ENCODE assay signal across 8 mouse cellular contexts in genomic region chr12:55398240-55399127, GRCm38 (mm10). TPM values are rescaled to one million over a fixed set of nuclear protein-coding genes. Genes with fewer than 3 reads are reported as not detected.
DNase-seq lines count a peak whose midpoint lies in the region; ATAC-seq and TF ChIP-seq lines count a peak whose summit lies in the region.

No protein-coding gene starts in this region.

- H3K4me2 ChIP-seq in forebrain, embryonic 16.5 days (ENCODE audit: low read length) = peak overlapping the region; percentile 95
- H3K4me2 ChIP-seq in lung, embryonic 14.5 days = peak overlapping the region; percentile 92

- in situ Hi-C loops in ES-E14 (cut with MboI; ENCODE audit: low sequenced_read_pairs in 2 of 2, unreplicated experiment in 2 of 2) = no loop called here

- peak overlapping the region; percentile 66 for H3K27ac ChIP-seq in ES-E14 (ENCODE audit: insufficient read depth, low read depth, low read length, poor library complexity, severe bottlenecking)
- peak overlapping the region; percentile 84 for H3K27ac ChIP-seq in forebrain, embryonic 16.5 days (ENCODE audit: low read length)
- H3K27ac ChIP-seq in layer of hippocampus, adult 2 months = peak overlapping the region; percentile 95
- H3K27ac ChIP-seq in lung, embryonic 14.5 days (ENCODE audit: low read depth) = peak overlapping the region; percentile 96
- peak overlapping the region; percentile 86 for H3K27ac ChIP-seq in olfactory bulb, adult 2 months (ENCODE audit: insufficient read depth, low read depth, low read length)
- peak overlapping the region; percentile 70 for H3K27ac ChIP-seq in thymus, adult 2 months (ENCODE audit: control insufficient read depth, insufficient read depth, low read length)

- peak; percentile 90 for TF ChIP-seq POLR2A in olfactory bulb, adult 2 months (IDR thresholded peaks at IDR 0.05; ENCODE audit: insufficient read depth, low read depth, low read length)
- peak; percentile 99 for TF ChIP-seq POLR2A in thymus, adult 2 months (IDR thresholded peaks at IDR 0.05; ENCODE audit: control insufficient read depth, extremely low read depth, insufficient read depth, low read length, poor library complexity)

- no peaks in the 10 kb centered on the region for H3K36me3 ChIP-seq in ES-E14 (ENCODE audit: control insufficient read depth, insufficient read depth, low read length, poor library complexity, severe bottlenecking)
- no peaks in the 10 kb centered on the region for H3K36me3 ChIP-seq in forebrain, embryonic 16.5 days (ENCODE audit: control insufficient read depth, insufficient read depth)
- no peaks in the 10 kb centered on the region for H3K36me3 ChIP-seq in lung, embryonic 14.5 days (ENCODE audit: insufficient read depth)
- H3K36me3 ChIP-seq in thymus, adult 2 months (ENCODE audit: control insufficient read depth, insufficient read depth, low read length) = no peaks in the 10 kb centered on the region

- intact Hi-C loops in heart, postnatal 36 days (cut with DNase I) = loop anchor here (2.0 to 5.0 kb wide), 3 partner anchors 41 to 96 kb away; no protein-coding TSS in a partner anchor

- H3K4me3 ChIP-seq in ES-E14 (ENCODE audit: insufficient read depth in 1 of 2, low read depth in 1 of 2, low read length in 2 of 2, poor library complexity in 1 of 2, severe bottlenecking in 1 of 2) = peak overlapping the region; percentile 80 to 100
- peak overlapping the region; percentile 100 for H3K4me3 ChIP-seq in forebrain, embryonic 16.5 days (replicated peaks; ENCODE audit: low read length)
- peak overlapping the region; percentile 92 for H3K4me3 ChIP-seq in layer of hippocampus, adult 2 months
- peak overlapping the region; percentile 82 for H3K4me3 ChIP-seq in lung, embryonic 14.5 days (ENCODE audit: low read depth, low read length)
- H3K4me3 ChIP-seq in olfactory bulb, adult 2 months (ENCODE audit: insufficient read depth, low read depth, low read length) = peak overlapping the region; percentile 97
- H3K4me3 ChIP-seq in thymus, adult 2 months (ENCODE audit: control insufficient read depth, insufficient read depth, low read length) = peak overlapping the region; percentile 91

- peaks cover 0 to 2% of the 10 kb centered on the region in 2 experiments; a peak in 2 of 4 replicates for H3K4me1 ChIP-seq in ES-E14 (ENCODE audit: control insufficient read depth in 2 of 2, insufficient read depth in 2 of 2, low read length in 2 of 2, poor library complexity in 1 of 2)
- peaks cover 14% of the 10 kb centered on the region for H3K4me1 ChIP-seq in forebrain, embryonic 16.5 days (replicated peaks; ENCODE audit: control insufficient read depth, insufficient read depth, low read length)
- peaks cover 8% of the 10 kb centered on the region; the same call in 1 of the 2 replicates for H3K4me1 ChIP-seq in lung, embryonic 14.5 days (ENCODE audit: insufficient read depth)
- H3K4me1 ChIP-seq in olfactory bulb, adult 2 months (ENCODE audit: control insufficient read depth, insufficient read depth, low read length) = peaks cover 5% of the 10 kb centered on the region
- H3K4me1 ChIP-seq in thymus, adult 2 months (replicated peaks; ENCODE audit: control insufficient read depth, insufficient read depth, low read length) = peaks cover 16% of the 10 kb centered on the region

- peak; percentile 100 for ATAC-seq in forebrain, embryonic 16.5 days
- ATAC-seq in lung, embryonic 14.5 days (ENCODE audit: insufficient read depth) = peak; percentile 99

- H3K9me3 ChIP-seq in ES-E14 (ENCODE audit: control insufficient read depth, insufficient read depth, low read depth, low read length) = no peaks in the 10 kb centered on the region
- no peaks in the 10 kb centered on the region for H3K9me3 ChIP-seq in forebrain, embryonic 16.5 days (ENCODE audit: control insufficient read depth, low read length)
- no peaks in the 10 kb centered on the region for H3K9me3 ChIP-seq in lung, embryonic 14.5 days (ENCODE audit: low read depth, low read length)

- no peaks in the 10 kb centered on the region for H3K27me3 ChIP-seq in forebrain, embryonic 16.5 days (replicated peaks; ENCODE audit: control insufficient read depth, insufficient read depth, low read length)
- no peaks in the 10 kb centered on the region for H3K27me3 ChIP-seq in lung, embryonic 14.5 days (ENCODE audit: insufficient read depth, low read length)
- no peaks in the 10 kb centered on the region for H3K27me3 ChIP-seq in thymus, adult 2 months (ENCODE audit: control insufficient read depth, insufficient read depth, low read length)

- TF ChIP-seq CTCF in layer of hippocampus, adult 2 months (conservative IDR thresholded peaks at IDR 0.05) = peak; percentile 66
- TF ChIP-seq CTCF in lung, embryonic 14.5 days (IDR thresholded peaks at IDR 0.05; ENCODE audit: low read depth) = no peak
- TF ChIP-seq CTCF in olfactory bulb, adult 2 months (IDR thresholded peaks at IDR 0.05; ENCODE audit: insufficient read depth, low read depth, low read length) = no peak
- TF ChIP-seq CTCF in thymus, adult 2 months (IDR thresholded peaks at IDR 0.05; ENCODE audit: borderline replicate concordance, control insufficient read depth, extremely low read depth, insufficient read depth, low read length, poor library complexity) = 0 out of 2 replicates have a peak, but pooled peaks have one; percentile 30

- under 1% methylated on average over 51 of the region's 51 CpGs for WGBS in forebrain, embryonic 16.5 days
- WGBS in lung, embryonic 14.5 days = under 1% methylated on average over 51 of the region's 51 CpGs
- under 1% methylated on average over 51 of the region's 51 CpGs for WGBS in olfactory bulb, adult 2 months
- 1% methylated on average over 51 of the region's 51 CpGs for WGBS in thymus, adult 2 months

- peak; percentile 87 for DNase-seq in ES-E14 (ENCODE audit: low read depth, low spot score)
- peak; percentile 89 for DNase-seq in cerebellum, adult 11-12 months
- DNase-seq in heart, postnatal 36 days = peak; percentile 90
- DNase-seq in layer of hippocampus, adult 2 months (ENCODE audit: low spot score in 2 of 2) = peak; percentile 90
- peak; percentile 97 for DNase-seq in lung, embryonic 14.5 days
- peak; percentile 91 for DNase-seq in thymus, adult 2 months

- H3K9ac ChIP-seq in ES-E14 (ENCODE audit: insufficient read depth, low read depth, low read length, poor library complexity, severe bottlenecking) = peak overlapping the region; percentile 89
- H3K9ac ChIP-seq in forebrain, embryonic 16.5 days (replicated peaks; ENCODE audit: low read depth, low read length) = peak overlapping the region; percentile 97
- H3K9ac ChIP-seq in lung, embryonic 14.5 days = peak overlapping the region; percentile 79

TF ChIP-seq in ES-E14, 5 proteins besides CTCF, POLR2A, EP300 and RAD21:
- TF ChIP-seq MAFK (IDR thresholded peaks at IDR 0.05; ENCODE audit: insufficient read depth, low read depth, low read length) = 0 out of 2 replicates have a peak, but pooled peaks have one; percentile 16
- TF ChIP-seq HCFC1 (IDR thresholded peaks at IDR 0.05; ENCODE audit: borderline replicate concordance, insufficient read depth, low read length) = peak; percentile 82
- no peak for TF ChIP-seq ZC3H11A (IDR thresholded peaks at IDR 0.05; ENCODE audit: borderline replicate concordance, low read depth, low read length)
- TF ChIP-seq ZNF384 (IDR thresholded peaks at IDR 0.05; ENCODE audit: low read depth, low read length) = no peak
- TF ChIP-seq CHD2 (IDR thresholded peaks at IDR 0.05; ENCODE audit: low read depth, low read length) = peak; percentile 74

RNA-seq across cellular contexts. Expression of gene Psma6, which starts 14.5 kb away (rescaled TPM):
- total RNA-seq in ES-E14 (2012; rRNA removed) = 148 and 215 TPM in 2 replicates
- polyA plus RNA-seq in forebrain, embryonic 16.5 days (2015; fragmentation: Nextera tagmentation; extraction: Ambion mirVana) = 434 and 452 TPM in 2 replicates
- 100 to 1,000 TPM; 162 to 167 TPM for total RNA-seq in heart, postnatal 36 days (2021)
- total RNA-seq in layer of hippocampus, adult 2 months (2021) = 100 to 1,000 TPM; 128 to 146 TPM
- 423 and 432 TPM in 2 replicates for polyA plus RNA-seq in lung, embryonic 14.5 days (2014; fragmentation: Nextera tagmentation; extraction: Ambion mirVana)
- polyA plus RNA-seq in olfactory bulb, adult 2 months (2012; ENCODE audit: insufficient read depth, insufficient read length, low replicate concordance, missing spikeins) = not detected in 2 replicates
- polyA plus RNA-seq in thymus, adult 2 months (2012; rRNA removed) = 74.8 and 92.3 TPM in 2 replicates

Comparison
In these comparisons a context has a peak if more than half of its experiments do, and no peak if none do; other contexts are left out.
1. Peak in every context shown above with its lines: DNase-seq, ATAC-seq, H3K4me3 ChIP-seq and H3K27ac ChIP-seq.
2. CTCF ChIP-seq: peak in layer of hippocampus, adult 2 months (single experiment) and thymus, adult 2 months (single experiment); none in lung, embryonic 14.5 days (single experiment) and olfactory bulb, adult 2 months (single experiment).